Mouse (Mus musculus) kidney, adult 8-10 months (tissue): ENCODE data around the gene Acer3.

Experiments
- DNase-seq, 2 experiments: peaks; one replicate each; pipeline ENCODE4 v3.0.0; 2022

Acer3 gene

GRCm38 (mm10) chr7:98332678-98333397 is 11.8 kb upstream of the Acer3 start:
- peak in 1 of 2 experiments; percentile 30 for DNase-seq

- DNase-seq, result no peak
Measured at GRCm38 (mm10) chr7:98331932-98332331, 10.9 kb upstream of the Acer3 start.

GRCm38 (mm10) chr7:98330375-98331002 is 9.5 kb upstream of the Acer3 start:
- no peak for DNase-seq

GRCm38 (mm10) chr7:98329651-98330374 is 8.8 kb upstream of the Acer3 start:
- DNase-seq, result no peak

GRCm38 (mm10) chr7:98328311-98328710 is 7.3 kb upstream of the Acer3 start:
- DNase-seq, result no peak

- DNase-seq, result no peak
Measured at GRCm38 (mm10) chr7:98326051-98326450, 5.0 kb upstream of the Acer3 start.

- DNase-seq, result no peak
Measured at GRCm38 (mm10) chr7:98324228-98324627, 3.2 kb upstream of the Acer3 start.

GRCm38 (mm10) chr7:98323288-98324019 is 2.4 kb upstream of the Acer3 start:
- peak in 1 of 2 experiments; percentile 28 for DNase-seq

GRCm38 (mm10) chr7:98322415-98322814 is 1.4 kb upstream of the Acer3 start:
- DNase-seq, result no peak

- DNase-seq, result no peak
Measured at GRCm38 (mm10) chr7:98320006-98320556, 927 bp downstream of the Acer3 start.

GRCm38 (mm10) chr7:98316568-98316967 is 4.4 kb downstream of the Acer3 start:
- no peak for DNase-seq

GRCm38 (mm10) chr7:98315087-98315486 is 5.9 kb downstream of the Acer3 start:
- DNase-seq, result no peak

- DNase-seq, result no peak
Measured at GRCm38 (mm10) chr7:98312185-98312920, 8.7 kb downstream of the Acer3 start.

GRCm38 (mm10) chr7:98310266-98310665 is 10.7 kb downstream of the Acer3 start:
- no peak for DNase-seq

GRCm38 (mm10) chr7:98309219-98310030 is 11.6 kb downstream of the Acer3 start:
- peak; percentile 94 for DNase-seq

- peak in 1 of 2 experiments; percentile 9 for DNase-seq
Measured at GRCm38 (mm10) chr7:98308607-98309218, 12.3 kb downstream of the Acer3 start.

GRCm38 (mm10) chr7:98307921-98308606 is 12.9 kb downstream of the Acer3 start:
- peak; percentile 11 to 24 for DNase-seq

- DNase-seq, result no peak
Measured at GRCm38 (mm10) chr7:98307411-98307810, 13.6 kb downstream of the Acer3 start.

- no peak for DNase-seq
Measured at GRCm38 (mm10) chr7:98292901-98293300, 28.1 kb downstream of the Acer3 start.

GRCm38 (mm10) chr7:98289585-98289984 is 31.4 kb downstream of the Acer3 start:
- no peak for DNase-seq
